Mouse (Mus musculus) ovary, postnatal 14 days (tissue): ENCODE results near the gene Fndc1.

Experiments used
- DNase-seq: peaks from one replicate; pipeline ENCODE4 v3.0.0; 2022; ENCODE audit warnings: low spot score

Fndc1 gene

DNA sequence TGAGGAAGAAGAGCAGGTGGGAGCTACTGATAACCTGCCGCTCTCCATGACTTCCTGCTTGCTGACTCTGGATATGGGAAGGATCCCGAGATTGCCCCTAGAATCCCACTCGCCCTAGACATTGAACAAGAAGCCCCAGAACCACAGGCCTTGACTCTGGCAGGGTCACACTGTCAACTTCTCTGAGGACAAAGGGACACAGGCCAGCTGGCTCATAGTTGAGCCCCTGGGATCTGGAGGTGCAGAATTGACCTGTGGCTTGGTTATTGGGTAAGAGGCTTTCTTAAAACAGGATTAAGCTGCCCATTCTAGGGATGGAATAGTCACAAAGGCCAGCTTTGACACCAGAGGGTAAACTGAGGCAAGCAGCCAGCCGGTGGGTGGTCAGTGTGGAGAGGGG, 136.8 kb downstream of the Fndc1 start:
- DNase-seq: no peak
